Mouse (Mus musculus) MEL (cell line): ENCODE results near the gene Cwh43. TPM values are rescaled to one million over a fixed set of nuclear protein-coding genes. Genes with fewer than 3 reads are reported as not detected.
A peak's percentile ranks its signal among the peaks of the same experiment; 100 is the strongest.

Experiments used
- DNase-seq: peaks from one replicate; pipeline ENCODE4 v3.0.0; 2011; ENCODE audit warnings: low read depth, low spot score
- H3K27ac ChIP-seq: 2 replicates; pipeline ENCODE4 v1.5.1; 2012; ENCODE audit warnings: low read depth, mild to moderate bottlenecking, control low read depth, low read length, moderate library complexity; ENCODE audit not compliant: control insufficient read depth
- H3K27me3 ChIP-seq, 2 experiments: fragments of 150-350 bp in 1 of 2; sonication (generic) in 1 of 2; 2 replicates each; pipeline ENCODE4 v1.6.1; 2012; ENCODE audit warnings: low read length in 2 of 2, mild to moderate bottlenecking in 2 of 2, improper control_type of control experiment in 1 of 2, moderate library complexity in 1 of 2; ENCODE audit not compliant: insufficient read depth in 2 of 2, control insufficient read depth in 1 of 2
- H3K36me3 ChIP-seq, 2 experiments: 2 replicates each; pipeline ENCODE4 v1.6.1; 2012 to 2014; ENCODE audit warnings: low read length in 2 of 2, improper control_type of control experiment in 1 of 2, inconsistent platforms in 1 of 2, mild to moderate bottlenecking in 1 of 2; ENCODE audit not compliant: insufficient read depth in 2 of 2, control insufficient read depth in 1 of 2
- H3K4me1 ChIP-seq, 2 experiments: fragments of 150-350 bp in 1 of 2; sonication (generic) in 1 of 2; 2 replicates each; pipeline ENCODE4 v1.6.1; 2012; ENCODE audit warnings: low read length in 2 of 2, improper control_type of control experiment in 1 of 2, mild to moderate bottlenecking in 1 of 2; ENCODE audit not compliant: insufficient read depth in 2 of 2, control insufficient read depth in 1 of 2
- H3K4me3 ChIP-seq, 2 experiments: fragments of 150-350 bp in 1 of 2; sonication (generic) in 1 of 2; 2 replicates each; pipeline ENCODE4 v1.5.1; 2012; ENCODE audit warnings: low read depth in 2 of 2, low read length in 2 of 2, mild to moderate bottlenecking in 2 of 2, moderate library complexity in 2 of 2, control low read depth in 1 of 2, improper control_type of control experiment in 1 of 2; ENCODE audit not compliant: control insufficient read depth in 1 of 2, insufficient read depth in 1 of 2
- H3K79me2 ChIP-seq: 2 replicates; pipeline ENCODE4 v1.6.1; 2012; ENCODE audit warnings: mild to moderate bottlenecking, low read length, moderate library complexity; ENCODE audit not compliant: control insufficient read depth, poor library complexity, insufficient read depth
- H3K9ac ChIP-seq: 2 replicates; pipeline ENCODE4 v1.6.1; 2012; ENCODE audit warnings: low read depth, mild to moderate bottlenecking, control low read depth, low read length, moderate library complexity; ENCODE audit not compliant: control insufficient read depth, poor library complexity, severe bottlenecking
- H3K9me3 ChIP-seq: fragments of 150-350 bp; sonication (generic); replicated peaks from 2 replicates; pipeline ENCODE4 v1.6.1; 2012; ENCODE audit warnings: mild to moderate bottlenecking, low read length, improper control_type of control experiment, moderate library complexity; ENCODE audit not compliant: insufficient read depth
- BHLHE40 ChIP-seq: IDR thresholded peaks from 2 replicates; pipeline ENCODE4 v1.6.1; 2012; ENCODE audit warnings: low read depth, mild to moderate bottlenecking, inconsistent platforms, low read length, improper control_type of control experiment, borderline replicate concordance
- CTCF ChIP-seq, 3 experiments: IDR thresholded peaks in 2 of 3; conservative IDR thresholded peaks in 1 of 3; 2 replicates each; pipeline ENCODE4 v1.5.1; 2011 to 2012; ENCODE audit warnings: low read length in 3 of 3, low read depth in 2 of 3, mild to moderate bottlenecking in 2 of 3, improper control_type of control experiment in 1 of 3, inconsistent platforms in 1 of 3, mixed read lengths in 1 of 3, moderate library complexity in 1 of 3; ENCODE audit not compliant: control insufficient read depth in 1 of 3, insufficient read depth in 1 of 3, poor library complexity in 1 of 3, severe bottlenecking in 1 of 3
- EP300 ChIP-seq, 2 experiments: IDR thresholded peaks; 2 replicates each; pipeline ENCODE4 v1.6.1; 2011; ENCODE audit warnings: improper control_type of control experiment in 2 of 2, low read length in 2 of 2, low read depth in 1 of 2, mild to moderate bottlenecking in 1 of 2
- ETS1 ChIP-seq: IDR thresholded peaks from 2 replicates; pipeline ENCODE4 v1.6.1; 2012; ENCODE audit warnings: low read depth, mild to moderate bottlenecking, inconsistent platforms, low read length, improper control_type of control experiment, moderate library complexity
- GABPA ChIP-seq: IDR thresholded peaks from 2 replicates; pipeline ENCODE4 v1.6.1; 2012; ENCODE audit warnings: low read depth, mild to moderate bottlenecking, inconsistent platforms, low read length, improper control_type of control experiment, moderate library complexity
- GATA1 ChIP-seq: IDR thresholded peaks from 2 replicates; pipeline ENCODE4 v1.6.1; 2011; ENCODE audit warnings: low read depth, low read length, improper control_type of control experiment
- JUND ChIP-seq: IDR thresholded peaks from 2 replicates; pipeline ENCODE4 v1.6.1; 2011; ENCODE audit warnings: low read depth, mild to moderate bottlenecking, improper control_type of control experiment, low read length
- KAT2A ChIP-seq: conservative IDR thresholded peaks from 2 replicates; pipeline ENCODE4 v1.6.1; 2012; ENCODE audit warnings: low read depth, low read length, improper control_type of control experiment, inconsistent platforms
- MAX ChIP-seq: IDR thresholded peaks from 2 replicates; pipeline ENCODE4 v1.6.1; 2011; ENCODE audit warnings: low read length, improper control_type of control experiment
- MAZ ChIP-seq: IDR thresholded peaks from 2 replicates; pipeline ENCODE4 v1.6.1; 2012; ENCODE audit warnings: low read depth, mild to moderate bottlenecking, inconsistent platforms, low read length, improper control_type of control experiment
- MEF2A ChIP-seq: IDR thresholded peaks from 2 replicates; pipeline ENCODE4 v1.6.1; 2014; ENCODE audit warnings: low read depth, mild to moderate bottlenecking, inconsistent platforms, low read length, improper control_type of control experiment; ENCODE audit not compliant: poor library complexity, insufficient replicate concordance, severe bottlenecking; ENCODE audit errors: extremely low read depth
- NELFE ChIP-seq: IDR thresholded peaks from 2 replicates; pipeline ENCODE4 v1.6.1; 2011; ENCODE audit warnings: low read depth, low read length, improper control_type of control experiment
- NRF1 ChIP-seq: IDR thresholded peaks from 2 replicates; pipeline ENCODE4 v1.6.1; 2014; ENCODE audit warnings: low read depth, mild to moderate bottlenecking, inconsistent platforms, low read length, improper control_type of control experiment, moderate library complexity; ENCODE audit not compliant: poor library complexity, insufficient read depth, severe bottlenecking
- POLR2A ChIP-seq, 2 experiments: IDR thresholded peaks; 2 replicates each; pipeline ENCODE4 v1.6.1; 2011 to 2012; ENCODE audit warnings: low read length in 2 of 2, mild to moderate bottlenecking in 2 of 2, control low read depth in 1 of 2, improper control_type of control experiment in 1 of 2, low read depth in 1 of 2, moderate library complexity in 1 of 2; ENCODE audit not compliant: control insufficient read depth in 1 of 2, insufficient read depth in 1 of 2, poor library complexity in 1 of 2
- POLR2AphosphoS2 ChIP-seq: IDR thresholded peaks from 2 replicates; pipeline ENCODE4 v1.6.1; 2011; ENCODE audit warnings: low read length, improper control_type of control experiment
- POLR2AphosphoS5 ChIP-seq: IDR thresholded peaks from 2 replicates; pipeline ENCODE4 v1.6.1; 2012; ENCODE audit warnings: low read depth, borderline replicate concordance, mild to moderate bottlenecking, inconsistent platforms, low read length, moderate library complexity, mixed read lengths
- RAD21 ChIP-seq: IDR thresholded peaks from 2 replicates; pipeline ENCODE4 v1.6.1; 2011; ENCODE audit warnings: mild to moderate bottlenecking, low read depth, low read length, improper control_type of control experiment
- RCOR1 ChIP-seq: IDR thresholded peaks from 2 replicates; pipeline ENCODE4 v1.6.1; 2012; ENCODE audit warnings: low read depth, mild to moderate bottlenecking, inconsistent platforms, low read length, improper control_type of control experiment
- SIN3A ChIP-seq: IDR thresholded peaks from 2 replicates; pipeline ENCODE4 v1.6.1; 2012; ENCODE audit warnings: low read length, improper control_type of control experiment, inconsistent platforms
- SMC3 ChIP-seq: IDR thresholded peaks from 2 replicates; pipeline ENCODE4 v1.6.1; 2011; ENCODE audit warnings: low read depth, low read length, improper control_type of control experiment
- TAL1 ChIP-seq: IDR thresholded peaks from 2 replicates; pipeline ENCODE4 v1.6.1; 2012; ENCODE audit warnings: mild to moderate bottlenecking, inconsistent platforms, low read length, moderate library complexity, mixed read lengths
- UBTF ChIP-seq: IDR thresholded peaks from 2 replicates; pipeline ENCODE4 v1.6.1; 2012; ENCODE audit warnings: low read depth, mild to moderate bottlenecking, inconsistent platforms, low read length, improper control_type of control experiment, moderate library complexity, borderline replicate concordance; ENCODE audit not compliant: insufficient read depth
- USF1 ChIP-seq: IDR thresholded peaks from 2 replicates; pipeline ENCODE4 v1.6.1; 2014; ENCODE audit warnings: low read depth, mild to moderate bottlenecking, inconsistent platforms, low read length, improper control_type of control experiment, moderate library complexity
- ZC3H11A ChIP-seq: IDR thresholded peaks from 2 replicates; pipeline ENCODE4 v1.6.1; 2012; ENCODE audit warnings: low read depth, mild to moderate bottlenecking, inconsistent platforms, low read length, improper control_type of control experiment
- ZKSCAN1 ChIP-seq: IDR thresholded peaks from 2 replicates; pipeline ENCODE4 v1.6.1; 2012; ENCODE audit warnings: low read depth, mild to moderate bottlenecking, inconsistent platforms, low read length, improper control_type of control experiment, moderate library complexity
- ZNF384 ChIP-seq: IDR thresholded peaks from 2 replicates; pipeline ENCODE4 v1.6.1; 2012; ENCODE audit warnings: low read depth, mild to moderate bottlenecking, inconsistent platforms, low read length, improper control_type of control experiment
- polyA plus RNA-seq, 2 experiments: library from polyadenylated mRNA; stranded (reverse) in 1 of 2; unstranded in 1 of 2; fragments of >175 nt in 1 of 2; fragments of >200 nt in 1 of 2; gene quantifications; 2 replicates each; pipeline versions ENCODE4 v1.2.1 to v1.2.4; 2012; ENCODE audit warnings: low replicate concordance in 2 of 2, low read depth in 1 of 2; ENCODE audit not compliant: insufficient read length in 2 of 2, insufficient read depth in 1 of 2, missing spikeins in 1 of 2
- total RNA-seq: library from RNA; depleted of rRNA; stranded (reverse); fragments of 300-350 nt; gene quantifications from 2 replicates; pipeline ENCODE4 v1.2.3, GENCODE M21; 2012

The Cwh43 gene
- total and polyA plus RNA-seq, 3 experiments = not detected

DNA sequence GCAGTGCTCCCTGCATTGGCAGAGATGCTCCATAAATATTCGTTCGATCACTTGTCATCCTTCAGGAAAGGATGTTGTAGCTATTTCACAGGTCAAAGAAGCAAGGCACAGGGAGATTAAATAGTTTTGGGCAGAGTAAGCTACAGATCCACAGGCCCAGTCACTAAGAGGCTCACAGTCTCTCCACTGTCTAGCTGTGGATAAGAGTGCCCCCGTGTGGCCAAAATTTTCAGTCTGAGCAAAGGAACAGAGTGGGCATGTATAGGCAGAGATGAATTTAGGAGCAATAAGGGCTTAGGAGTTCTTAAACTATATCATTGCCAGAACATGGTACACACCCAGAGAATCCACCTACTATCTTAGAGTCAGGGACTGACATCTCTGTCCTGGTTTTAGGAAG is 26.0 kb upstream of the Cwh43 start:
- TF ChIP-seq POLR2A (IDR thresholded peaks at IDR 0.05; ENCODE audit: control insufficient read depth in 1 of 2, insufficient read depth in 1 of 2, low read depth in 1 of 2, low read length in 2 of 2, poor library complexity in 1 of 2) (no peak), POLR2AphosphoS2 (no peak), ETS1 (no peak), ZNF384 (no peak), TAL1 (no peak), BHLHE40 (no peak), CTCF (IDR thresholded peaks at IDR 0.05 in 2 of 3, conservative IDR thresholded peaks at IDR 0.05 in 1 of 3; ENCODE audit: control insufficient read depth in 1 of 3, insufficient read depth in 1 of 3, low read depth in 2 of 3, low read length in 3 of 3, poor library complexity in 1 of 3, severe bottlenecking in 1 of 3) (peak; percentile 81 to 94 (median 84)), RCOR1 (no peak), ZKSCAN1 (no peak), POLR2AphosphoS5 (no peak), JUND (no peak), KAT2A (no peak), EP300 (IDR thresholded peaks at IDR 0.05; ENCODE audit: low read depth in 1 of 2, low read length in 2 of 2) (no peak), NRF1 (no peak), MAZ (no peak), RAD21 (peak; percentile 97), GATA1 (no peak), NELFE (no peak), UBTF (no peak), ZC3H11A (peak; percentile 94), GABPA (no peak), MEF2A (no peak), SMC3 (peak; percentile 95), USF1 (no peak), MAX (no peak), SIN3A (no peak)
- Histone ChIP-seq H3K79me2 (no peaks in the 10 kb centered on the region), H3K4me3 (no peak overlapping the region), H3K9me3 (no peaks in the 10 kb centered on the region), H3K4me1 (no peaks in the 10 kb centered on the region), H3K36me3 (no peaks in the 10 kb centered on the region; a peak in 1 of 4 replicates), H3K27me3 (0 out of 4 replicates have a peak, but pooled peaks cover 0 to 1% of the 10 kb centered on the region in 2 experiments), H3K27ac (no peak overlapping the region), H3K9ac (no peak overlapping the region)
- DNase-seq = peak; percentile 83
